Mouse (Mus musculus) liver, embryonic 16.5 days (tissue): Measurements from ENCODE around the gene Spata48. TPM values are rescaled to one million over a fixed set of nuclear protein-coding genes. Genes with fewer than 3 reads are reported as not detected.

Source experiments
- ATAC-seq: fragments of 200-750 bp; cut with Nextera tagmentation; 2 replicates; pipeline ENCODE4 v1.8.0; 2017; ENCODE audit warnings: low read depth, mild to moderate bottlenecking, moderate number of reproducible peaks, moderate library complexity
- H3K27ac ChIP-seq: fragments of 300-500 bp; sonication (generic); 2 replicates; pipeline ENCODE4 v1.5.1; 2014; ENCODE audit warnings: mild to moderate bottlenecking, low read length
- H3K27me3 ChIP-seq: fragments of 300-500 bp; sonication (generic); 2 replicates; pipeline ENCODE4 v1.6.1; 2014; ENCODE audit warnings: low read depth, low read length, mixed read lengths; ENCODE audit not compliant: control insufficient read depth, insufficient read depth
- H3K36me3 ChIP-seq: fragments of 300-500 bp; sonication (generic); 2 replicates; pipeline ENCODE4 v1.6.1; 2014; ENCODE audit warnings: mild to moderate bottlenecking; ENCODE audit not compliant: control insufficient read depth, insufficient read depth
- H3K4me1 ChIP-seq: fragments of 300-500 bp; sonication (generic); 2 replicates; pipeline ENCODE4 v1.6.1; 2014; ENCODE audit warnings: low read depth, low read length, mixed read lengths; ENCODE audit not compliant: control insufficient read depth
- H3K4me2 ChIP-seq: fragments of 300-500 bp; sonication (generic); 2 replicates; pipeline ENCODE4 v1.6.1; 2014; ENCODE audit warnings: low read depth, low read length, mixed read lengths
- H3K4me3 ChIP-seq: fragments of 300-500 bp; sonication (generic); 2 replicates; pipeline ENCODE4 v1.5.1; 2014; ENCODE audit warnings: low read depth, mild to moderate bottlenecking, low read length
- H3K9ac ChIP-seq: fragments of 300-500 bp; sonication (generic); 2 replicates; pipeline ENCODE4 v1.6.1; 2014; ENCODE audit warnings: low read depth, low read length
- H3K9me3 ChIP-seq: fragments of 300-500 bp; sonication (generic); replicated peaks from 2 replicates; pipeline ENCODE4 v1.6.1; 2016; ENCODE audit warnings: low read length; ENCODE audit not compliant: control insufficient read depth
- WGBS: fragments of 180-500 bp; shearing (Covaris S2); extraction: QIAGEN DNeasy Blood & Tissue Kit; methylation state at CpG from one replicate; pipeline ENCODE4 v1.1.7; 2014; ENCODE audit not compliant: insufficient replicate concordance; 5-methylcytosine and 5-hydroxymethylcytosine counted together
- polyA plus RNA-seq: library from polyadenylated mRNA; unstranded; fragments of >200 nt; fragmentation: Nextera tagmentation; extraction: Ambion mirVana; gene quantifications from 2 replicates; pipeline ENCODE4 v1.2.1, GENCODE M21; 2015

The Spata48 gene
- polyA plus RNA-seq, 1 experiment from 2014 or later: 0.66 TPM

GRCm38 (mm10) chr11:11556186-11556585 is 94.3 kb downstream of the Spata48 start:
- Histone ChIP-seq H3K9me3 (no peaks in the 10 kb centered on the region), H3K27ac (no peak overlapping the region), H3K4me1 (peaks cover 10% of the 10 kb centered on the region), H3K36me3 (no peaks in the 10 kb centered on the region), H3K4me2 (no peak overlapping the region), H3K4me3 (no peak overlapping the region), H3K9ac (no peak overlapping the region), H3K27me3 (no peaks in the 10 kb centered on the region)
- 57% methylated on average over 1 of the region's 1 CpGs for WGBS
- ATAC-seq: no peak

GRCm38 (mm10) chr11:11557173-11557967 is 95.5 kb downstream of the Spata48 start:
- WGBS: 16% methylated on average over 11 of the region's 11 CpGs
- no peak overlapping the region for H3K27ac ChIP-seq
- H3K4me2 ChIP-seq: no peak overlapping the region

GRCm38 (mm10) chr11:11558662-11559061 is 96.8 kb downstream of the Spata48 start:
- H3K4me2 ChIP-seq: no peak overlapping the region
- H3K27me3 ChIP-seq: no peaks in the 10 kb centered on the region
- H3K36me3 ChIP-seq: no peaks in the 10 kb centered on the region
- H3K9me3 ChIP-seq: no peaks in the 10 kb centered on the region
- ATAC-seq: no peak
- H3K27ac ChIP-seq: no peak overlapping the region
- peaks cover 10% of the 10 kb centered on the region for H3K4me1 ChIP-seq
- no peak overlapping the region for H3K4me3 ChIP-seq
- H3K9ac ChIP-seq: no peak overlapping the region
- WGBS: 33% methylated on average over 3 of the region's 3 CpGs

More at GRCm38 (mm10) chr11:11557173-11557967, 95.5 kb downstream of the Spata48 start:
- peak; percentile 39; the same call in 1 of the 2 replicates for ATAC-seq
- H3K4me3 ChIP-seq: no peak overlapping the region
- H3K27me3 ChIP-seq: no peaks in the 10 kb centered on the region
- no peaks in the 10 kb centered on the region for H3K36me3 ChIP-seq
- H3K4me1 ChIP-seq: peaks cover 10% of the 10 kb centered on the region
- no peaks in the 10 kb centered on the region for H3K9me3 ChIP-seq
- no peak overlapping the region for H3K9ac ChIP-seq

GRCm38 (mm10) chr11:11559099-11559686 is 97.3 kb downstream of the Spata48 start:
- Histone ChIP-seq H3K27me3 (no peaks in the 10 kb centered on the region), H3K36me3 (no peaks in the 10 kb centered on the region), H3K27ac (no peak overlapping the region), H3K9ac (no peak overlapping the region), H3K4me2 (no peak overlapping the region), H3K4me1 (peaks cover 10% of the 10 kb centered on the region), H3K9me3 (no peaks in the 10 kb centered on the region), H3K4me3 (no peak overlapping the region)
- ATAC-seq: no peak
- 62% methylated on average over 7 of the region's 7 CpGs for WGBS

GRCm38 (mm10) chr11:11561118-11561517 is 99.2 kb downstream of the Spata48 start:
- Histone ChIP-seq H3K9me3 (no peaks in the 10 kb centered on the region), H3K27ac (no peak overlapping the region), H3K36me3 (no peaks in the 10 kb centered on the region), H3K9ac (no peak overlapping the region), H3K4me3 (no peak overlapping the region), H3K4me2 (no peak overlapping the region), H3K27me3 (no peaks in the 10 kb centered on the region), H3K4me1 (peaks cover 16% of the 10 kb centered on the region)
- 63% methylated on average over 6 of the region's 6 CpGs for WGBS
- ATAC-seq: no peak

GRCm38 (mm10) chr11:11564266-11565044 is 102.6 kb downstream of the Spata48 start:
- Histone ChIP-seq H3K4me3 (no peak overlapping the region), H3K36me3 (no peaks in the 10 kb centered on the region), H3K4me2 (no peak overlapping the region), H3K9ac (no peak overlapping the region), H3K4me1 (peaks cover 13% of the 10 kb centered on the region), H3K9me3 (no peaks in the 10 kb centered on the region), H3K27ac (peak overlapping the region; percentile 46), H3K27me3 (no peaks in the 10 kb centered on the region)
- WGBS: 22% methylated on average over 7 of the region's 7 CpGs
- peak; percentile 30; the same call in 1 of the 2 replicates for ATAC-seq

Other genes with a start within 250 kb of the Spata48 start
- 0.20 TPM in 2 replicates for gene Zpbp, start 314 bp downstream of the Spata48 start, polyA plus RNA-seq
- not detected in 2 replicates for gene 4930512M02Rik, start 165.7 kb downstream of the Spata48 start, polyA plus RNA-seq
- gene Ikzf1, start 222.9 kb downstream of the Spata48 start, polyA plus RNA-seq: 32.8 and 35.1 TPM in 2 replicates